Mouse (Mus musculus) layer of hippocampus, adult 2 months (tissue): Measurements from ENCODE around the gene Agtpbp1. TPM values are rescaled to one million over a fixed set of nuclear protein-coding genes. Genes with fewer than 3 reads are reported as not detected.
"Not testable (repeated sequence)": the region's sequence is repeated elsewhere in the genome, so short reads cannot be mapped to it uniquely, and the experiment has no call there.

Source experiments
- DNase-seq, 2 experiments: peaks; one replicate each; pipeline ENCODE4 v3.0.0; 2022; ENCODE audit warnings: low spot score in 2 of 2
- H3K27ac ChIP-seq: fragments of 200-600 bp; 2 replicates; pipeline ENCODE4 v1.8.1; 2022
- H3K4me3 ChIP-seq: fragments of 200-600 bp; 2 replicates; pipeline ENCODE4 v1.8.1; 2022; ENCODE audit warnings: mild to moderate bottlenecking
- CTCF ChIP-seq: fragments of 200-600 bp; conservative IDR thresholded peaks from 2 replicates; pipeline ENCODE4 v1.8.1; 2022; ENCODE audit warnings: antibody characterized with exemption, mild to moderate bottlenecking, moderate library complexity
- total RNA-seq, 2 experiments: library from RNA; stranded (reverse); gene quantifications; 2 replicates each; pipeline ENCODE4 v1.2.3; 2021

Gene Agtpbp1
- total RNA-seq, 2 experiments from 2014 or later, result 374 to 406 TPM

DNA sequence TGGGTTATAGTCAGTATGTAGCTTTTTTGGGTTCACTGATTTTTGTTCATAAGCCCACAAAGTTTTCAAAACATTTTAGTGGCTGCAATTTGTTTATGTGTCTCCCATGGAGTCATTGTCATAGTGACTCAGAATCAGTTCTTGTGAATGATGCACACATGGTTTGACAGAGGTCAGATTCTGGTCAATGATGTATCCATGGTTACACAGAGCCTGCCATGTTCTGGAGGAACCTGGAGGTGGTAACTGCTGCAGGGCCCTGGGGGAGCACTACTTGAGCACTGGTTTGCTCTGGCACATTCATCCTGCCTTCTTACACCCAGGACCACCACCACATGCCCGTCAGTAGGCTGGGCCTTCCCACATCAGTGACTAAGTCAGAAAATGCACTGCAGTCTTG, 19.5 kb upstream of the Agtpbp1 start:
- TF ChIP-seq CTCF, result no peak
- no peak overlapping the region for H3K27ac ChIP-seq
- no peak overlapping the region for H3K4me3 ChIP-seq
- DNase-seq, result no peak

DNA sequence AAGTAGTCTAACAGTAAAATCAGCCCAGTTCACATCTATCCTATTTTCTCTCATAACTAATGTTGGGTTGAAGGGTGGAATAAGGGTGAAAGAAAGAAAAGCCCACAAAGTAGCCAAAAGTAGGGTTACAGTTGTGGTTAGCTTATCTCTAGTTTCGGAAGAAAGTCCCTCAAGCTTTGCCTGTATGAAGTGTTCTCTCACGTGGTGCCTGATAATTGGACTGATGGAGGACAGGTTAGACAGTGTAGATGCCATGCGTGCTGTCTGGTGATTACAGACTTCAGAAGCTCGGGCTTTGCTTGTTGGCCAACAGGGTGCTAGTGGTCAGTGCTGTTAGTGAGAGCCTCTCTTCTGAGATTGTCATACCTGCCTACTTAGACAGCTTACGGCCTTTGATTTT, 18.1 kb upstream of the Agtpbp1 start:
- no peak for TF ChIP-seq CTCF
- Histone ChIP-seq H3K4me3 (no peak overlapping the region), H3K27ac (no peak overlapping the region)
- no peak for DNase-seq

DNA sequence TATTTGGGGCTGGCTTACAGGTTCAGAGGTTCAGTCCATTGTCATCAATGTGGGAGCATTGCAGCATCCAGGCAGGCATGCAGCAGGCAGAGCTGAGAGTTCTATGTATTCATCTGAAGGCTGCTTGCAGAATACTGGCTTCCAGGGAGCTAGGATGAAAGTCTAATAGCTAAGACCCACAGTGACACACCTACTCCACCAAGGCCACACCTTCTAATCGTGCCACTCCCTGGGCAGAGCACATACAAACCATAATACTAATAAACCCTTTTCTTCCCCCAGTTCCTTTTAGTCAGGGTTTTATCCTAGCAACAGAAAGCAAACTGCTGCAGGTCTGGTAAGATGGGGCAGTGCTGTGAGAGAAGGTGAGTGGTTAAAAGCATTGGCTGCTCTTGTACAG, 7.6 kb upstream of the Agtpbp1 start:
- H3K4me3 ChIP-seq, result no peak overlapping the region
- TF ChIP-seq CTCF, result no peak
- H3K27ac ChIP-seq, result no peak overlapping the region
- DNase-seq, result no peak

DNA sequence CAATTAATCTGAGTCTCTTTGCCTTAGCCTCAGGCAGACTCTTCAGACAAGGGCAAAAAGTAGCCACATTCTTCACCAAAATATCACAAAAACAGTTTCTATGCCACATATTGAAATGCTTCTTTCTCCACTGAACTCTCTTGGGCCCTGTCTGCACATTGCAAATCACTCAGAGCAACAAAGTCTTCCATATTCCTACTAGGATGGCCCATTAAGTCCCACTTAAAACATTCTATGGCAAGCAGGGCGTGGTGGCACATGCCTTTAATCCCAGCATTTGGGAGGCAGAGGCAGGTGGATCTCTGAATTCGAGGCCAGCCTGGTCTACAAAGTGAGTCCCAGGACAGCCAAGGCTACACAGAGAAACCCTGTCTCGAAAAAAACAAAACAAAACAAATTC, 7.0 kb upstream of the Agtpbp1 start:
- H3K4me3 ChIP-seq, H3K27ac ChIP-seq: not testable (repeated sequence)

DNA sequence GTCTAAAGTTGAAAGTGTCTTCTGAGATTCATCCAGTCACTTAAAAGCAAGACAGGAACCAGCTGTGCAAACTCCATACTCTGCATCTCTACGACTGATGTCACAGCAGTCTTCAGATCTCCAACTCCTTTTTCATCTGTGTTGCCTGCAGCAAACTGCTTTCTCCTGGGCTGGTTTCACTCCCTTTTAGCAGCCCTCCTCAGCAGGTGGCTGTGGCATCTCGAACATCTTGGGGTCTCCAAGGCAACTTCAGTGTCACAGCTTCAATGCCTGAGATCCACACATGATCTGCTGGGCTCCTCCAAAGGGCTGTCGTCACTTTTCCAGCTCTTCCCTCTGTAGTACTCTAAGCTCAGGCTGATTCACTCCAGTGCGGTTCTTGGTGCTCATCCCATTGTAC, 5.7 kb upstream of the Agtpbp1 start:
- Histone ChIP-seq H3K4me3 (no peak overlapping the region), H3K27ac (no peak overlapping the region)
- no peak for DNase-seq
- TF ChIP-seq CTCF, result no peak

More for the DNA sequence above, 7.0 kb upstream of the Agtpbp1 start:
- not testable (repeated sequence) for DNase-seq

DNA sequence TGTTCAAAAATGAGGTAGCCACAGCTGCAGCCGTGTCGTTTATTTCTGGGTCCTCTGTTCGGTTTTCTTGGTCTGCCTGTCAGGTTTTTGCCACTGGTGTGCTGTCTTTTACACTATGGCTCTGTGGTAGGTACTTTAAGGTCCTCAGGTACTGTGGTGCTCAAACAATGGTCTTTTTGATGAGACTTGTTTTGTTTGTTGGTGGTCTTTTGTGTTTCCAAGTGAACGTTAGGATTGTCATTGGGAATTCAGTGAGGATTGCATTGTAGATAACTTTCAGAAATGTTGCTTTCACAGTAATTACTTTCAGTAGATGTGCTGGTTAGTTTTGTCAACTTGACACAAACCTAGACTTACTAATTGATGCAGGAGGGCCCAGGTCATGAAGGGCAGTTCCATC, 4.6 kb upstream of the Agtpbp1 start:
- no peak overlapping the region for H3K27ac ChIP-seq
- TF ChIP-seq CTCF, result no peak
- DNase-seq, result no peak
- no peak overlapping the region for H3K4me3 ChIP-seq

DNA sequence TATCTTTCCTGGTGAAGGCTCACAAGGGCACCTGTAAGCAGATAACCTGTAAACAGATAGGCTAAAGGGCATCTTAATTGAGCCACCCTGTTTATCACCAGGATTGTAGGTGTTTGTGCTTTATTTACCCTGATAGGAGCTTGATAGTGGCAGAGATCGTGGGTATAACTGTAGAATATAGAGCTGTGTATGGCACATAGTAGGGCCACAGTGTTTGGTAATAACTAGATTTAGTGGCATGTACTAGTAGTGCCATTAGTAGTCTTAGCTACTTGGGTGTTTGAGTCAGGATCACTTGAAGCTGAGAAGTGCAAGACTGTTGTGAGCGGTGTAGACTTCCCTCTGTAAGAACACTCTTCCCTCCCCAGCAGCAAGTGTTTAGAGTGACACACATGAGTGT, 2.2 kb upstream of the Agtpbp1 start:
- no peak for DNase-seq
- Histone ChIP-seq H3K4me3 (no peak overlapping the region), H3K27ac (no peak overlapping the region)
- TF ChIP-seq CTCF, result no peak

DNA sequence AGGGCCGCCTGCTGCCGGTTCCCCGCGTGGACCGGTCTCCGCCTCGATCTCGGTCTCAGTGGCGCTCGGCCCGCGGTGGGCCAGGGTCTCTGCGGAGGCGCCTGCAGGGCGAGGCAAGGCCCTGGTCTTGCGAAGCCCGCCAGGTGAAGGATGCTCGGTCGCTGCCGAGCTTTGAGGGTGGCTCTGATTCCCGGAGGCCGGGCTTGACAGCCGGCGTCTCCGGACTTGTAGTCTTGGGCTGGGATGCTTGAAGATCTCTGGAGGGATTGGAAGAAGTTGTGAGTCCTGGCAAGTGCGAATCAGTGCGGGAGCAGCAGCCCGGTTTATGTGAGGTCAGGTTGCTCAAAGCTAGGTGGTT, 600 bp upstream of the Agtpbp1 start:
- H3K27ac ChIP-seq, result peak overlapping the region; percentile 86

DNA sequence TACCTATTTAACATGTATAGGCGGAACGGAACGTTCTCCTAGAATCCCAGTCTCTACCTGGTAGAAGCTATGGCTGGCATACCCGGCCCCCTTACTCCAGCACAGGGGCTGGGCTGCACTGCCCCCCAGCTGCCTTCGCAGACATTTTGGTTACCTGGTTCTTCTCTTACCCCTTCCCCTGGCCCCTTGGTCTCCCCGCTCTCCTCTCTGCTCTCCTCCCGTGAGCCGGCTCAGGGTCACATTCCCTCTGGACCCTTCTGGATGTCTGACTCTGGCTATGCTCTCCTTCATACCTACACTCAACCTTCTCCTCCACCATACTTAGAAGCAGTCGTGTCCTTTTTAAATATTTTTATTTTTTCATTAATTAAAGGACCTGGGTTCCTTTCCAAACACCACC, 546 bp downstream of the Agtpbp1 start:
- peak; percentile 65 for TF ChIP-seq CTCF
- H3K27ac ChIP-seq, result peak overlapping the region; percentile 92
- peak; percentile 26 to 36 for DNase-seq
- peak overlapping the region; percentile 81 for H3K4me3 ChIP-seq

More for the DNA sequence above, 600 bp upstream of the Agtpbp1 start:
- H3K4me3 ChIP-seq, result peak overlapping the region; percentile 81
- peak; percentile 12 to 25 for DNase-seq
- TF ChIP-seq CTCF, result no peak

DNA sequence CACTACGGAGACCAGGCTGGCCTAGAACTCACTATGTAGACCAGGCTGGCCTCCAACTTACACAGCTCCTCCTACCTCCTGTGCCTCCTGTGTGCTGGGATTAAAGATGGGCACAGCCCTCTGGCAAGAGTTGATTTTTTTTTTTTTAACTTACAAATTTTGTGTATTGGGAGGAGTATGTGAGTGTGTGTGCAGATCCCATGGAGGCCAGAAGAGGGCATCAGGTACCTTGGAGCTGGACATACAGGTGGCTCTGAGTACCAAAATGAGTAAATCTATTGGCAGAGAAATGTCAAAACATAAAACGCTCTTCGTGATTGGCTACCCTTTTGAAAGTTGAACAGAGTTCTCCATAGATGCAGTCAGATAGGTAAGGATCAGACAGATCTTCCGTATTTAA, 4.1 kb downstream of the Agtpbp1 start:
- no peak for DNase-seq
- H3K4me3 ChIP-seq, result no peak overlapping the region
- H3K27ac ChIP-seq, result no peak overlapping the region
- TF ChIP-seq CTCF, result peak; percentile 24

DNA sequence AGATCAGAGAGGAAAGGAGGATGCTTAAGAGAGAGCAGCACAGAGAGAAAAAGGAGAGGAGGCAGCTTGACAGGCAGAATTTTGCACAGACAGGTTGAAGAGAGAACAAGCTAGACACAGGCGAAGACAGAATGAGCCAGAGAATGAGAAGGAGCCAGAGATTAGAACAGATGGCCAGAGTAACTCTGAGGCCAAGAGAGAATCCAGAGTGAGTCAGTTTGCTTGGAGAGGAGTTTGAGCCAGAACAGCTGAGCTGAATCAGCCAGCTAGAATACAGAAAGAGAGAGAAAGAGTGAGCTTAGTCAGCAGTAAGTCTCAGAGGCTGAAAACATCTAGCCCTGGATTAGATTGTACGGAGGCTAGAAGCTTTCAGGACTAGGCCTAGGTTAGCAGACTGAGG, 12.5 kb downstream of the Agtpbp1 start:
- Histone ChIP-seq H3K27ac (peak overlapping the region; percentile 80), H3K4me3 (no peak overlapping the region)
- peak; percentile 64 to 90 for DNase-seq
- TF ChIP-seq CTCF, result no peak

DNA sequence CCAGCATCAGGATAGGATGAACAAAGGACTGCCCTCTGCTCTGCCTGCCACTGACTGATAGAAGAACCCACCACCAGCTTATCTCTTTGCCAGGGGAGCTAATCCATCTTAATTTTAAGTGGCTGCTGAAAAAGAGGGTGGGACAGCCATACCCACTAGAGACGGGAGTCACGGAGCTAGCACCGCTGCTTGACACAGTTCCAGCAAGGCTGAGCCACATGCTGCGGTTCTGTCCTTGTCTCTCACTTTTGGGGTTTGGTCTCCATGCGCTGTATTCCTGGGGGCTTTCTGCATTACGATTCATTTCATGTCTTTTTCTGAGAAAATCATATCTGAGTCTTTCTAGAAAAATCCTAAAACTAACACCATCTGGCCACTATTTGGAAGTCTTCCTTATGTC, 13.9 kb downstream of the Agtpbp1 start:
- Histone ChIP-seq H3K27ac (no peak overlapping the region), H3K4me3 (no peak overlapping the region)
- TF ChIP-seq CTCF, result no peak
- no peak for DNase-seq

DNA sequence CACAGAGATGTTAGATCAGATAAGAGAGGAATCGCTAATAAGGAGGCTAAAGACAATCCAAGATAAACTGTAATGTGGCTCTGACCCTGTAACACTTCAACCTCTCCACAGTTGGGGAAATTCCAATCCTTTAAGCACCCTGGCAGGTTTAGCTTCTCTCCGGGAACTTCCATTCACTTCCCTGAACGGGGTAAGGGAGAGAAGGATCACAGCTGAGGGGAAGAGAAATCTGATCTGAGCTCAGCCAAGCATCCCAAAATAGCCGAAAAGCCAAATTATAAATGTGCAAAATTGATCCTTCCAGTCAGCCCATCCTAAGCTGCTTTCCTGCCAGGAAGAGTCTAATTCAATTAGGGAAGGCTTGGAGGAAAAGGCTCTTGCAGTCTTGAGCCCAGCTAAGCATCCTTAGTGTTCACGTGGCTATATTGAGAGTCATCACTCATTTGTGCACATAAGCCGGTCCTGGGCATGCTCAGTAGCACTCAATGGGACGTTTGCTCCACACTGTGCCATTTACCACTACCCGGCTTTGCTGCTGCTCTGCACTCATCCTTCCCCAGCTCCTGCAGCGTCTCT, 19.0 kb downstream of the Agtpbp1 start:
- Histone ChIP-seq H3K27ac (peak overlapping the region; percentile 24), H3K4me3 (no peak overlapping the region)
- DNase-seq, result no peak
- TF ChIP-seq CTCF, result no peak

DNA sequence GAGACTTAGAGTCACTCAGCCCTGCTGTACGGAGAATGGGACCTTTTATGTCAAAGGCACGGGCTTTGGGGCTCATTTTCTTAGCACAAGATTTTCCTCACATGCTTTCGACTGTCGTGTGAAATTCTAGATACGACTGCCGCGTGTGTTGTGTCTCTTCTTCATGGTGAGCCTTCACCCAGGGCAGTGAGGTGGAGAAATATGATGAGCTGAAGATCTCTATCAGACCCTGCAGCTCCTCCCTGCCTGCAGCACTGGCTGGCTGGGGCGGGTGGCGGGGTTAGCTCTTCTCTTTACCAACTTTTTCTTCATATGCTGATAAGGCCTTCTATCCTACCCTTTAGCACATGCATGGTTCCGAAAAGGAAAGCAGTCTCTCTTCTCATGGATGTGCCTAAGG, 20.1 kb downstream of the Agtpbp1 start:
- TF ChIP-seq CTCF, result no peak
- Histone ChIP-seq H3K27ac (no peak overlapping the region), H3K4me3 (no peak overlapping the region)
- DNase-seq, result no peak

DNA sequence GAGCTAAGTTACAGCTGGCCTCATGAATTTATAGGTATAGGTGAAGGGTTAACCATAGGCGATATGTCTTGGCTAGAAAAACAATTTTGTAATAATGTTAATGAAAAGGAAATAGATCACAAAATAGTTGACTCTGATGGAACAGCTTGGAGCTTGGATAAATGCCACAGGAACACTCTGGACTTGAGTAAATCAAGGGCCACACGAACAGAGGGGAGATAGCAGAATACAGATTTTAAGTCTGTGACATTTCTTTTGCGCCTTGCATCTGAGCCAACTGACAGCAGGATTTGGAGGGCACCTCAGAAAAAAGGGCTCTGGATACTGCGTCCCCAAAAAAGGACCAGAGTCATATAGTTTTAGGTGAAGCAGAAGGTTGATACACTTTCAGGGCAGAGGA, 20.5 kb downstream of the Agtpbp1 start:
- H3K27ac ChIP-seq, result no peak overlapping the region
- no peak for DNase-seq
- TF ChIP-seq CTCF, result no peak
- no peak overlapping the region for H3K4me3 ChIP-seq
